Mouse (Mus musculus): ENCODE measurements at regions not wholly inside any gene's neighbourhood (a gene's known extent, or its start where the extent isn't known, plus 50 kb on each side); places are given as distances from the start of the nearest gene placed in this dataset.

DNA sequence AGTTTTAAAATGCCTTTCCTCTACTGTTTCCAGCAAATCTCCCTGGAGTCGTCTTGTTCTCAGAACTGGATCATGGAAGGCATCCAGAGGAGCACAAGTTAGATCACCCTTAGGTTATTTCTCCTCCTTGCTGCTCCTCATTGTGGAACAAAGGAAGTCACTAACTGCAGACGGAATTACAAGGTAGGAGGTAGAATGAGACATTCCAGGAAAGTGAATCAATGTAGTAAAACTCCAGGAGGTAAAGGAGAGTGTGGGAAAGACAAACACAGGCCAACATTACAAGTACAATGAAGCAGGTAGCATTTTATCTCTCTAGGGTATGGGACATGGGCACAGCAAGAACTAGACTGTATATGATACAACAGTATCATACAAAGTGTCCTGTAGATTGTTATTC lies 375.7 kb upstream of the Ddi1 start:
- 50% methylated on average over 2 of the region's 2 CpGs for WGBS
- no peaks in the 10 kb centered on the region for H3K27me3 ChIP-seq (replicated peaks; ENCODE audit: control insufficient read depth, insufficient read depth, low read length)
- no peaks in the 10 kb centered on the region for H3K36me3 ChIP-seq (ENCODE audit: control insufficient read depth, insufficient read depth, low read length)
- H3K27ac ChIP-seq (ENCODE audit: low read length): 0 out of 2 replicates have a peak overlapping the region, but pooled peaks have one; percentile 28
- no peak overlapping the region for H3K4me3 ChIP-seq (ENCODE audit: low read length)
- no peaks in the 10 kb centered on the region for H3K9me3 ChIP-seq (ENCODE audit: control insufficient read depth, low read length)
- no peaks in the 10 kb centered on the region for H3K4me1 ChIP-seq (ENCODE audit: control insufficient read depth, insufficient read depth, low read length)
- peak; percentile 38; the same call in 1 of the 2 replicates for ATAC-seq
- no peak overlapping the region for H3K9ac ChIP-seq (ENCODE audit: low read depth, low read length)
- no peak overlapping the region for H3K4me2 ChIP-seq (ENCODE audit: low read depth, low read length)

DNA sequence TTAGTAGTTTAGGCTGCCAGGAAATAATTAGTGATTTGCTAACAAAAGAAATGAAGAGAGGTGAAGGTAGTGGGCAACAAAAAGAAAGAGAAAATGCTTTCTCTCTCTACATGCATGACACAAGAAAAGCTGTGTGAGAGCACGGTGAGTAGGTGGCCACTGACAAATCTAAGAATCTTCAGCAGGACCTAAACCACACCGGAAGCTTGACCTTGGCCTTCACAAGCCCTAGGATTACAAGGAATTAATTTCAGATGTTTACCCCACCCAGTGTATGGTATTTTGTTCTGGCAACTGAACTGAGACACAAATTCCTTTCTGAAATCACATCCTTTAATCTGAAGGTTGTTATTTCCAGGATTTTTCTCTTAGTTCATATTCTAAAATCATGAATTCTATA lies 347.5 kb upstream of the Ddi1 start:
- Histone ChIP-seq H3K4me2 (ENCODE audit: low read depth, low read length) (no peak overlapping the region), H3K4me3 (ENCODE audit: low read length) (no peak overlapping the region), H3K36me3 (ENCODE audit: control insufficient read depth, insufficient read depth, low read length) (no peaks in the 10 kb centered on the region), H3K9me3 (ENCODE audit: control insufficient read depth, low read length) (no peaks in the 10 kb centered on the region), H3K27me3 (replicated peaks; ENCODE audit: control insufficient read depth, insufficient read depth, low read length) (no peaks in the 10 kb centered on the region), H3K27ac (ENCODE audit: low read length) (no peak overlapping the region), H3K4me1 (ENCODE audit: control insufficient read depth, insufficient read depth, low read length) (no peaks in the 10 kb centered on the region), H3K9ac (ENCODE audit: low read depth, low read length) (no peak overlapping the region)
- WGBS: 79% methylated on average over 2 of the region's 2 CpGs
- no peak for ATAC-seq

DNA sequence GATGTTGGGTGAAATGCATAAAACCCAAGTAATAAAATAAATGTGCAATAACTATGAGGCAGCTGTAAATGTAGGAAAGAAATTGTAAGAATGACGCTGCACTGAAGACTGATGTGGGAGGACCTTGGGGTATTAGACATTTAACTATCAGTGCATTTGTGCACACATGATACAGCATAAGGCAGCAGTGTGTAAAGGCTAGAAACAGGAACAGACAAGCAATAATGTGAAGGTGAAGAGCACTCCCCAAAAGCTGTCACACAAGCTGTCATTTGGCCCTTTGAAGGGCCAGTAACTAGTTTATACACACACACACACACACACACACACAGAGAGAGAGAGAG lies 339.6 kb upstream of the Ddi1 start:
- Histone ChIP-seq H3K27ac (ENCODE audit: low read length) (no peak overlapping the region), H3K36me3 (ENCODE audit: control insufficient read depth, insufficient read depth, low read length) (no peaks in the 10 kb centered on the region), H3K27me3 (replicated peaks; ENCODE audit: control insufficient read depth, insufficient read depth, low read length) (no peaks in the 10 kb centered on the region), H3K9ac (ENCODE audit: low read depth, low read length) (no peak overlapping the region), H3K4me3 (ENCODE audit: low read length) (no peak overlapping the region), H3K4me1 (ENCODE audit: control insufficient read depth, insufficient read depth, low read length) (no peaks in the 10 kb centered on the region), H3K4me2 (ENCODE audit: low read depth, low read length) (no peak overlapping the region), H3K9me3 (ENCODE audit: control insufficient read depth, low read length) (no peaks in the 10 kb centered on the region)
- ATAC-seq: no peak
- 79% methylated on average over 1 of the region's 1 CpGs for WGBS

DNA sequence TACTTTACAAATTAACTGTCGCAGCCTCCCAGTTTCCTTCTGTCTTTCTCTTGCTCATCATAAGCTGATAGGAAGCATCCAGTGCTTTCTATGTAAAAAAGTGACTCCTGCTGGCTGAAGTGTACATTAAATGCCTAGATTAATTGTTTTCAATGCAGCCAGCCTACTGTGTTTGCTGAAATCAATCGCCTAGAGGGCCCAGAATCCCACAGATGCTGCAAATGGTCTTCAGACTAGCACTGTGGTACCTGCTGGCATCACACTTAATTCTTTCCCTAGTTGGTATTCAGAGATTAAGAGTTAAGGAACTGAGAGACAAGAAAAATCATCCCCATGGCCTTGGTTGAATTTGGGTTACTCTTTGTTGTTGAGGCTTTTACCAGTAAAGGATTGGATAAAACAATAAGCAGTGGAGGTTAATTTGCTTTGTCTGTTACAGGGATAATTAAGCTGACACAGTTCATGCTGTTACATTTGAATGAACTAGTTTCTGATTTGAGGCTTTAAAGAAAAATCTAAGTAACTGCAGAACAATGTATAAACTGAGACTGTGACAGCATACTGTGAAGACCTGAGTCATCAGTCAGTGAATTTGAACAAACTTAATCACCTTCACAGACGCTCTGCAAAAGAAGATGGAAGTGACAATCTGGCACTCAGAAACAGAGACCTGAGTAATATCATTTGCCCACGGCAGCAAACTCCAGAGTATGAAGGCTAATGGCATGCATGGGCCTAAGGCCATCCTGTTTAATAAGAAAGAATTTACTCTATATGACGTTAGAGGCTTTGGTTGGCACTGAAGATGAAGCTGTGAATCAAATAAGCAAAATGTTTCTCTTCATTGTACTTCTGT lies 339.0 kb upstream of the Ddi1 start:
- H3K27me3 ChIP-seq (replicated peaks; ENCODE audit: control insufficient read depth, insufficient read depth, low read length): no peaks in the 10 kb centered on the region
- H3K4me2 ChIP-seq (ENCODE audit: low read depth, low read length): no peak overlapping the region
- H3K27ac ChIP-seq (ENCODE audit: low read length): no peak overlapping the region
- H3K4me1 ChIP-seq (ENCODE audit: control insufficient read depth, insufficient read depth, low read length): no peaks in the 10 kb centered on the region
- 66% methylated on average over 5 of the region's 5 CpGs for WGBS
- H3K4me3 ChIP-seq (ENCODE audit: low read length): no peak overlapping the region
- H3K9me3 ChIP-seq (ENCODE audit: control insufficient read depth, low read length): no peaks in the 10 kb centered on the region
- no peak overlapping the region for H3K9ac ChIP-seq (ENCODE audit: low read depth, low read length)
- ATAC-seq: no peak
- no peaks in the 10 kb centered on the region for H3K36me3 ChIP-seq (ENCODE audit: control insufficient read depth, insufficient read depth, low read length)

All from intestine, embryonic 16.5 days (tissue).